Comparison of ENCODE assay signal across 7 mouse cellular contexts in the genomic region with DNA sequence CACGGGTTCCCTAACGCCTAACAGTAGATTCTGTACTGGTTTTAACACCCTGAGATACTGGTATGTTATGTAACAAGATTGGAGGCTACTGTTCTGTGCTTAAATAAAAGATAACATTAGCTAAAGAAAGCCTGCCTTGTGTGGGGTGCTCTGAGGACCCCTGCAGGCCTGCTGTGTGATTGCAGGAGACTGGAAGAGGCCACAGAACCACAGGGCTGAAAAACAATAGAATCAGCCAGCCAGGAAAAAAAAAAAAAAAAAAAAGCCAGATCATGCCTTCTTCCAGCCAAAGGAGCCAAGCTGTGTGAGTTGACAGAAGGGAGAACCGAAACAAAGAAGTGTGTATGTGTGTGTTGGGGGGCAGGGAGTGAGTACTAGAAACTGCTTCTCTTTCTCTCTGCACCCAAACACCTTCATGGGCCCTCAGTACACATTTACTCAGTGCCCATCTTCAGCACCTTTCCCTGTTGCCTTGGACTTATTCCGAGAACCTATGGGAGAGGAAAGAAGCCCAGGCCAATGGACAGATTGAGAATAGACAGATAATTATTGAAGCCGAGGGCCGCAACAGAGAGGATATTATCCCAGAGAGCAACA. TPM values are rescaled to one million over a fixed set of nuclear protein-coding genes. Genes with fewer than 3 reads are reported as not detected.
A peak's percentile ranks its signal among the peaks of the same experiment; 100 is the strongest.
DNase-seq lines count a peak whose midpoint lies in the region; ATAC-seq and TF ChIP-seq lines count a peak whose summit lies in the region.

No protein-coding gene starts in this region.

- 33% methylated on average over 6 of the region's 6 CpGs for WGBS in heart, embryonic 15.5 days

- H3K36me3 ChIP-seq in heart, embryonic 15.5 days, result no peaks in the 10 kb centered on the region

- peak overlapping the region; percentile 98 for H3K27ac ChIP-seq in heart, embryonic 15.5 days
- H3K27ac ChIP-seq in layer of hippocampus, adult 2 months, result peak overlapping the region; percentile 97

- no peaks in the 10 kb centered on the region for H3K9me3 ChIP-seq in heart, embryonic 15.5 days (replicated peaks)

- H3K4me2 ChIP-seq in heart, embryonic 15.5 days, result no peak overlapping the region

- TF ChIP-seq POLR2A in brain, embryonic 14.5 days (IDR thresholded peaks at IDR 0.05; ENCODE audit: borderline replicate concordance, extremely low read depth, insufficient read depth, insufficient read length, poor library complexity, severe bottlenecking), result no peak

- no peak overlapping the region for H3K9ac ChIP-seq in heart, embryonic 15.5 days

- peaks cover 32% of the 10 kb centered on the region for H3K4me1 ChIP-seq in heart, embryonic 15.5 days (replicated peaks)

- no peak for ATAC-seq in heart, embryonic 15.5 days (replicated peaks; ENCODE audit: insufficient number of reproducible peaks, insufficient read depth, low FRiP score, low read depth)

- no peaks in the 10 kb centered on the region for H3K27me3 ChIP-seq in heart, embryonic 15.5 days

- peak; percentile 88 for TF ChIP-seq CTCF in brain, embryonic 14.5 days (IDR thresholded peaks at IDR 0.05; ENCODE audit: borderline replicate concordance, extremely low read depth, insufficient read depth, insufficient read length)
- peak; percentile 90 for TF ChIP-seq CTCF in layer of hippocampus, adult 2 months (conservative IDR thresholded peaks at IDR 0.05)

- H3K4me3 ChIP-seq in heart, embryonic 15.5 days, result no peak overlapping the region
- no peak overlapping the region for H3K4me3 ChIP-seq in layer of hippocampus, adult 2 months

- peak; percentile 79 for DNase-seq in Muller cell, postnatal 12 days (ENCODE audit: inconsistent ontology term)
- peak; percentile 92 for DNase-seq in brain, embryonic 14.5 days (ENCODE audit: low read depth)
- DNase-seq in fibroblast of lung, adult 2 months (ENCODE audit: low read depth), result peak; percentile 78
- peak; percentile 72 to 75 for DNase-seq in layer of hippocampus, adult 2 months (ENCODE audit: low spot score in 2 of 2)
- DNase-seq in lung, postnatal 14 days, result peak; percentile 62
- peak; percentile 68 to 82 for DNase-seq in right cerebral cortex, adult 2 months (ENCODE audit: low spot score in 2 of 2)

RNA-seq across cellular contexts. Expression of a gene that starts 2.2 kb away (rescaled TPM):
- 6.3 and 6.6 TPM in 2 replicates for polyA plus RNA-seq in brain, embryonic 14.5 days (2012; rRNA removed)
- 20.8 and 23.1 TPM in 2 replicates for polyA plus RNA-seq in heart, embryonic 15.5 days (2015; fragmentation: Nextera tagmentation; extraction: Ambion mirVana)
- 10 to 100 TPM; 23.3 to 23.6 TPM for total RNA-seq in layer of hippocampus, adult 2 months (2021)
